Mouse (Mus musculus) spleen, adult 2 months (tissue): ENCODE measurements at regions not wholly inside any gene's neighbourhood (a gene's known extent, or its start where the extent isn't known, plus 50 kb on each side); places are given as distances from the start of the nearest gene placed in this dataset.

Experiments used
- CTCF ChIP-seq: fragments of 200-500 bp; IDR thresholded peaks from 2 replicates; pipeline ENCODE4 v1.5.1; 2011; ENCODE audit warnings: mild to moderate bottlenecking, inconsistent platforms; ENCODE audit not compliant: insufficient read depth, insufficient read length, insufficient replicate concordance; ENCODE audit errors: extremely low read depth
- POLR2A ChIP-seq: fragments of 200-500 bp; IDR thresholded peaks from 2 replicates; pipeline ENCODE4 v1.6.1; 2011; ENCODE audit warnings: low read depth, low read length, inconsistent platforms

DNA sequence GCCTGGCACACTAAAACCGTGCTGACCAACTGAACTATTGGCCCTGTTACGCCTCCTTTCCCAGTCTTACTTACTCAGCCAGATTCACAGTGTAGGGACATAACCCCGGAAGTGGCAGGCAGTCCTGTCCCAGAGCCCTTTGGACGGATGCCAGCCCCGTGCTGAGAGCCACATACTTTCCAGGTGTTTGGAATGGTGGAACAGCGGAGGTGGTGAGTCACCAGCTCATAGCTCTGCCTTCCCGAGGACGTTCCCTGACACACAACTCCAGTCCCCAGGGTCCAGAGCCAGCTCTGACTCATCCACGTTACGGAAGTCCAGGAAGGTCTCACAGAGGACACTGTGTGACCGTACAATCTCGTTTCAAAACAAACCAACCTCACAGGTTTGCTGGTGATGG is 61.2 kb upstream of the Zfp217 start:
- no peak for TF ChIP-seq POLR2A
- no peak for TF ChIP-seq CTCF
